Mouse (Mus musculus): ENCODE measurements around the gene Ccdc138. TPM values are rescaled to one million over a fixed set of nuclear protein-coding genes. Genes with fewer than 3 reads are reported as not detected.

The Ccdc138 gene
- 5.4 and 5.5 TPM in 2 replicates for polyA plus RNA-seq (2012; rRNA removed)

DNA sequence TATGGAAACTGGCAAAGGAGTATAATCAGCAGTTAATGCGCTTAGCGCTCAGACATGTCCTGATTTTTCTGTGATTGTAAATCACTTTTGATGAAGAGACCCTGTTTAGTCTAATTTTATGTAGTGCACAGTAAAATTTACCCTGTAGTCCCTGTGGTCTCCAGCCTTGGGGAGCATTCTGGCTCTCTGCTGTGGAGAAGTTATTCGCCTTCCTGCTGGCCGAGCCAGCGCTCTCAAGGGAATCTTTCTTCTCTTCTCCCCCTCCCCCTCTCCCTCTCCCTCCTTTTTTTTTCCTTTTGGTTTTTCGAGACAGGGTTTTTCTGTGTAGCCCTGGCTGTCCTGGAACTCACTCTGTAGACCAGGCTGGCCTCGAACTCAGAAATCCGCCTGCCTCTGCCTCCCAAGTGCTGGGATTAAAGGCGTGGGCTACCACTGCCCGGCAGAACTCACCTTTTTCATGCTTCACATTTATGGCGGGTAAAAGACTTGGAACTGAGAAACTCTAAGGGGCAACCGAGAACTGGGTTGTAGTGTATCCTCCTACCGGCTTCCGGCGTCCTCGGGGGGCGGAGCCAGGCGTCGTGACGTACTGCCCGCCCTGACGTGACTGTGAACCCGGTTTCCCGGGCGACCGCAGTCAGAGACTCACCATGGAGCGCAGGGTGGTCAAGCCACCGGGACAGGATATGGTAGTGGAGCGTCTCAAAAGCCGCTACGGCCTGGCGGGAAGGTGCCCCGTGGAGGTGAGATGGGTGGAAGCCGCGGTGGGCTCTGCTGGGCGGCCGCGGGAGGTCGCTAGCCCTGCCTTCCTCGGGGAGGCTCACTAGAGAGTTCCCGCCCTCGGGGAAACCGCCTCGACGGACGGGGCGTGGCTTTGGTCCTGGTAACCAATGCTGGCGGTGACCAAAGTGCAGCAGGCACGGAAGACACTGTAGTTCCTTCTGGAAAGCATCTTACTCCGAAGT is at the start of gene Ccdc138:
Gene Ccdc138 (plus strand): TSS at position 629 of the 965 bp plus-strand sequence.

Other genes starting within 250 kb of the Ccdc138 start
- 48.4 and 52.9 TPM in 2 replicates for gene Gcc2, start 242.5 kb upstream of the Ccdc138 start, polyA plus RNA-seq (2012; rRNA removed)
- 21.2 and 23.3 TPM in 2 replicates for gene Lims1, start 174.5 kb upstream of the Ccdc138 start, polyA plus RNA-seq (2012; rRNA removed)
- gene Ranbp2, start 51.0 kb upstream of the Ccdc138 start, polyA plus RNA-seq (2012; rRNA removed) = 11.3 and 12.5 TPM in 2 replicates
- gene Edar, start 177.7 kb downstream of the Ccdc138 start, polyA plus RNA-seq (2012; rRNA removed) = 0.63 and 0.67 TPM in 2 replicates
- not detected in 2 replicates for gene Gm17542, start 220.3 kb downstream of the Ccdc138 start, polyA plus RNA-seq (2012; rRNA removed)